Mouse (Mus musculus) MEL (cell line): Measurements from ENCODE around the gene Traip.

Source experiments
- CHD2 ChIP-seq: IDR thresholded peaks from 2 replicates; pipeline ENCODE4 v1.6.1; 2011; ENCODE audit warnings: low read length, improper control_type of control experiment
- CTCF ChIP-seq, 3 experiments: IDR thresholded peaks in 2 of 3; conservative IDR thresholded peaks in 1 of 3; 2 replicates each; pipeline ENCODE4 v1.5.1; 2011 to 2012; ENCODE audit warnings: low read length in 3 of 3, low read depth in 2 of 3, mild to moderate bottlenecking in 2 of 3, improper control_type of control experiment in 1 of 3, inconsistent platforms in 1 of 3, mixed read lengths in 1 of 3, moderate library complexity in 1 of 3; ENCODE audit not compliant: control insufficient read depth in 1 of 3, insufficient read depth in 1 of 3, poor library complexity in 1 of 3, severe bottlenecking in 1 of 3
- ELF1 ChIP-seq: IDR thresholded peaks from 2 replicates; pipeline ENCODE4 v1.6.1; 2014; ENCODE audit warnings: low read depth, mild to moderate bottlenecking, inconsistent platforms, low read length, improper control_type of control experiment, moderate library complexity
- EP300 ChIP-seq, 2 experiments: IDR thresholded peaks; 2 replicates each; pipeline ENCODE4 v1.6.1; 2011; ENCODE audit warnings: improper control_type of control experiment in 2 of 2, low read length in 2 of 2, low read depth in 1 of 2, mild to moderate bottlenecking in 1 of 2
- GATA1 ChIP-seq: IDR thresholded peaks from 2 replicates; pipeline ENCODE4 v1.6.1; 2011; ENCODE audit warnings: low read depth, low read length, improper control_type of control experiment
- MAFK ChIP-seq: IDR thresholded peaks from 2 replicates; pipeline ENCODE4 v1.6.1; 2011; ENCODE audit warnings: low read depth, mild to moderate bottlenecking, low read length, improper control_type of control experiment, borderline replicate concordance
- RCOR1 ChIP-seq: IDR thresholded peaks from 2 replicates; pipeline ENCODE4 v1.6.1; 2012; ENCODE audit warnings: low read depth, mild to moderate bottlenecking, inconsistent platforms, low read length, improper control_type of control experiment
- UBTF ChIP-seq: IDR thresholded peaks from 2 replicates; pipeline ENCODE4 v1.6.1; 2012; ENCODE audit warnings: low read depth, mild to moderate bottlenecking, inconsistent platforms, low read length, improper control_type of control experiment, moderate library complexity, borderline replicate concordance; ENCODE audit not compliant: insufficient read depth
- ZC3H11A ChIP-seq: IDR thresholded peaks from 2 replicates; pipeline ENCODE4 v1.6.1; 2012; ENCODE audit warnings: low read depth, mild to moderate bottlenecking, inconsistent platforms, low read length, improper control_type of control experiment
- ZMIZ1 ChIP-seq: IDR thresholded peaks from 2 replicates; pipeline ENCODE4 v1.6.1; 2012; ENCODE audit warnings: low read depth, mild to moderate bottlenecking, inconsistent platforms, low read length, improper control_type of control experiment, moderate library complexity

DNA sequence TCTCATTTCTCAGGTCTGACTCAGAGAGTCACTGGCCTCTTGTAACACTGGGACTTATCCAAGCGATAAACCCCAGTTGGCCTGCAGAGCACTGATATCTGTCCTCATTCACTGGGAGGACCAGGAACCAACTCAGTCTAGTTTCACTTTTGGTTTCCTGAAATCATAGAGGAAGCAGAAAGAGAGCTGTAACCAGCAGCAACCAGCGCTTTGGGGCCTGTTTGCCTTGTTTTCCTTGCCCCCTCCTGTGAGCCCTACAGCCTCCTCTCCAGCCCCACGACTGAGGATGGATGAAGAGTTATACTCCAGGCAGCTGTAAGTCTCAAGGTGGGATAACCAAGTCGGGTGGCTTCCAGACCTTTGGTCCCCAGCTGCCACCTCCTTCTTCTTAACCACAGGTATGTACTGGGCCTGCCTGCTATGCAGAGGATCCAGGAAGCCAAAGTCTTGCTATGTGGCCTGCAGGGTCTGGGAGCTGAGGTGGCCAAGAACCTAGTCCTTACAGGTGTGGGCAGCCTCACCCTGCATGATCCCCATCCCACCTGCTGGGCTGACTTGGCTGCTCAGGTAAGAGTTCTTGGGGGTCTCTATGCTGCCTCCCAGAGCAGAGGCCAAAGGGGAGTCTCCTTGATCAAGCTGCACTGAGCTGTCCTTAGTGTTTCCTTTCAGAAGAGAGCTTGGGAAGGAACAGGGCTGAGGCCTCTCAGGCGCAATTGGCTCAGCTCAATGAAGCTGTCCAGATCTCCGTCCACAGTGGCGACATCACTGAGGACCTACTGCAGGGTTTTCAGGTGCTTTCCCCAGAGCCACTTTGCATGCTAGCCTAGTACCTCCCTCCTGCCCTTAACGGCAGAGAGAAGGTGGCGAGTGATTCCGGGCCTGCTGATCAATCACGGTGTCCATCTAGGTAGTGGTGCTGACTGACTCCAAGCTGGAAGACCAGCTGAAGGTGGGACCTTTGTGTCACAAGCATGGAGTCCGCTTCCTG, 25.8 kb downstream of the Traip start, which contains the start of gene Uba7:
- TF ChIP-seq ZC3H11A: no peak
- TF ChIP-seq ELF1: peak; percentile 65
- peak; percentile 97 for TF ChIP-seq GATA1
- TF ChIP-seq CHD2: peak; percentile 10; the same call in 1 of the 2 replicates
- peak; percentile 91 to 94 for TF ChIP-seq EP300 (IDR thresholded peaks at IDR 0.05; ENCODE audit: low read depth in 1 of 2, low read length in 2 of 2)
- no peak; the same call in 1 of the 2 replicates for TF ChIP-seq MAFK
- TF ChIP-seq CTCF (IDR thresholded peaks at IDR 0.05 in 2 of 3, conservative IDR thresholded peaks at IDR 0.05 in 1 of 3; ENCODE audit: control insufficient read depth in 1 of 3, insufficient read depth in 1 of 3, low read depth in 2 of 3, low read length in 3 of 3, poor library complexity in 1 of 3, severe bottlenecking in 1 of 3): no peak
- peak; percentile 83 for TF ChIP-seq RCOR1
- TF ChIP-seq ZMIZ1: peak; percentile 59; the same call in 1 of the 2 replicates
- no peak for TF ChIP-seq UBTF
